Mouse (Mus musculus) bone marrow, adult 2 months (tissue): ENCODE measurements around the gene Ppp1r14c. TPM values are rescaled to one million over a fixed set of nuclear protein-coding genes. Genes with fewer than 3 reads are reported as not detected.
"Not testable (repeated sequence)": the region's sequence is repeated elsewhere in the genome, so short reads cannot be mapped to it uniquely, and the experiment has no call there.

Source experiments
- H3K27ac ChIP-seq: fragments of 200-500 bp; 2 replicates; pipeline ENCODE4 v1.5.1; 2012; ENCODE audit warnings: low read depth, mild to moderate bottlenecking, control low read depth, inconsistent platforms, low read length; ENCODE audit not compliant: control insufficient read depth, poor library complexity, insufficient read depth
- H3K4me1 ChIP-seq: fragments of 200-500 bp; 2 replicates; pipeline ENCODE4 v1.6.1; 2011; ENCODE audit warnings: low read length; ENCODE audit not compliant: control insufficient read depth, insufficient read depth
- H3K4me3 ChIP-seq: fragments of 200-500 bp; replicated peaks from 2 replicates; pipeline ENCODE3; 2011; ENCODE audit warnings: mild to moderate bottlenecking, low read depth, low read length, control low read depth; ENCODE audit not compliant: control insufficient read depth
- CTCF ChIP-seq: fragments of 200-500 bp; IDR thresholded peaks from 2 replicates; pipeline ENCODE4 v1.5.1; 2011; ENCODE audit warnings: low read length, control low read depth; ENCODE audit not compliant: control insufficient read depth, insufficient read depth
- POLR2A ChIP-seq: fragments of 200-500 bp; IDR thresholded peaks from 2 replicates; pipeline ENCODE4 v1.6.1; 2011; ENCODE audit warnings: low read depth, mild to moderate bottlenecking, control low read depth, low read length, borderline replicate concordance; ENCODE audit not compliant: control insufficient read depth
- WGBS: fragments of 180-500 bp; shearing (Covaris S2); methylation state at CpG from one replicate; pipeline ENCODE4 v1.1.7; 2018; 5-methylcytosine and 5-hydroxymethylcytosine counted together
- polyA plus RNA-seq: library from polyadenylated mRNA; stranded (reverse); fragments of >200 nt; gene quantifications from 2 replicates; pipeline ENCODE4 v1.2.4, GENCODE M21; 2011; ENCODE audit warnings: low replicate concordance; ENCODE audit not compliant: missing spikeins, insufficient read depth, insufficient read length

The Ppp1r14c gene
- polyA plus RNA-seq, 1 experiment, result not detected

DNA sequence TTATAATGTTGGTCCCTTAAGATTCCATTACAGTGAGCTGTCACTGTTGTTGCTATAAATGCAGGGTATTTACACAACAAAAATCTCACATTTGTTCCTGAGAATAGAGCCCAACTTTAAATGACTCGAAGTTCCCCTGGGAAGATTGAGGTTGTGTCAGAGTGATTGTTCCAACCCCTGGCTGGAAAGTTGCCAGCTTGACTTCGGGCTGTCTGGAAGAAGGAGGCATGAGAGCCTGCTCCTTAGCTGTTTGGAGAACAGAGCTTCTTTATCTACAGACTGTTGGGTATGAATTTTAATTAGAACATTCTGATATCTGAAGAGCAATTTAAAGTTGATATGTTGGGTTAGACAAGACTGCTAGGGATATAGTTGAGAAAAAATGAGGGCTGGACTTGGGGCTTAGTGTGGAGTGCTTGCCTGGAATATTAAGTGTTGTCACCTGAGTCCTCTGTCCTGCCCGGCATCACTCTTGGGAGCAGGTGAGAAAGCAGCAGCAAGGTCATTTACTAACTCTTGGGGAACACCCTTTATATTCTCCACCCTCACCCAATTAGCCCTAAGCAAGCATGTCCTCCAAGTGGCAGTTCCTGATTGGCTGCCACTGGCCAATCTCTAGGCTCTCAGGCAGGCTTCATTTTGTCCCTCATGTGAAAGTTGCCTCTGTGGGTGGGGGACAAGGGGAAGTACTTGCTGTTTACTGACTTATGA, 62.0 kb downstream of the Ppp1r14c start:
- TF ChIP-seq CTCF (no peak), POLR2A (no peak)
- H3K4me1 ChIP-seq, result no peaks in the 10 kb centered on the region; the same call in 1 of the 2 replicates
- WGBS, result 64% methylated on average over 3 of the region's 3 CpGs
- no peak overlapping the region for H3K4me3 ChIP-seq
- H3K27ac ChIP-seq, result no peak overlapping the region

DNA sequence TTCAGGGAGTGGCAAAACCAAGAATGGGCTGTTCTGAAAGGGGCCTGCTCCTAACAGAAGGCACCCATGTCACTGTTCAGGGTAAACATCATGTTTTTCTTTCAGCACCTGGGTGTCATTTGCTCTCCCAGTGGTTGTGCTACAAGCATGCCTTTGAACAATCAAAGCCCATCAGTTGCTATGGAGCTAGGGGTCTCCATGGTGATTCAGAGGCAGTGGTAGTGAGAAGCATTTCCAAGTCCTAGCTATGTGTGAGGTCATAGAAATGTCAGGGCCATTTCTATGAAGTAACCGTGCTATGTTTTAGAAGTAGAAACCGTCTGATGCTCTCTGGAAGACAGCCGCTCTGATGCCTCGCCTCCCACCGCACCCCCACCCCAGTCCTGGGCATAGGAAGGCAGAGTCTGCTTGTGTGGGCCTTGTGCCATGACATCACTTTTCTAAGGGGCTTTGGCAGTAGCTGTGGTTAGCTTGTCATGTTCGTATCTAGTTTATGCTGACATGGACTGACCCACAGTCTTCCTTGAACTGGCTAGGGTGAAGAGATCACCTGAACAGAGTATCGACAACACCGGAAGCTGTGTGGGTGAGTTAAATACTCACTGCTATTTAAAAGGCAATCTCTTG, 69.1 kb downstream of the Ppp1r14c start:
- H3K27ac ChIP-seq, result no peak overlapping the region
- no peak for TF ChIP-seq POLR2A
- no peak for TF ChIP-seq CTCF
- H3K4me3 ChIP-seq, result no peak overlapping the region
- WGBS, result 87% methylated on average over 8 of the region's 8 CpGs
- H3K4me1 ChIP-seq, result no peaks in the 10 kb centered on the region

DNA sequence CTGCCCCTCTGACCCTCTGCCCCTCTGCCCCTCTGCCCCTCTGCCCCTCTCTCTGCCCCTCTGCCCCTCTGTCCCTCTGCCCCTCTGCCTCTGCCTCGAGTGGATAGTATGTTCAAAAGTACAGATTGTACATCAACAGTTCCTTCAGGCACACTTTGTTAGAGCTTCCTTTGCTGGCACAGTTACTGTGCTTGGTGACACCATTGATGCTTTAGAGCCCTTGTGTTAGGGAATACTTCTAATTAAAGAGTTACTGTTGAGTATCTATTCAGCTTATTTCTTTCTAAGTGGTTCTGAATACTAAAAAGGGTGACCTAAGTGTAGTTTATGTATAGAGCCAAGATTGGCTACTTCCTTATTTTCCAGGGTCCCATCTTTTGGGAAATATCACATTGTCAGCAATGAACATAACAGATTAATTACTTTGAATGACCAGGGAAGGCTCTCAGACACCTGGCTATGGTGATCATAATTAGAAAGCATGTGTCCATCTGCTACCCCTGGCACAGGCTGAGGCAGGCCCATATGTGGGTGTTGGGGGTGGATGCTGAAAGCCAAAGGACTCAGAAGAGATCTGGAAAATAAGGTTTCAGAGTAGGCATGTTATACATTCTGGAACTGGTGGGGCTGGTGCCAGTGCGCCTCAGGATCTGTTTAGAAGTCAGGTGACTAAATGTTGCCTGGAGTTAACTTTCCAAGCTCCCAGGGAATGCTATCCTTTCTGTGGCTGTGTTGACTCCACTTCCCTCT, 75.0 kb downstream of the Ppp1r14c start:
- Histone ChIP-seq H3K4me3 (no peak overlapping the region), H3K4me1 (no peaks in the 10 kb centered on the region), H3K27ac (no peak overlapping the region)
- 62% methylated on average over 2 of the region's 2 CpGs for WGBS
- TF ChIP-seq CTCF (no peak), POLR2A (no peak)

DNA sequence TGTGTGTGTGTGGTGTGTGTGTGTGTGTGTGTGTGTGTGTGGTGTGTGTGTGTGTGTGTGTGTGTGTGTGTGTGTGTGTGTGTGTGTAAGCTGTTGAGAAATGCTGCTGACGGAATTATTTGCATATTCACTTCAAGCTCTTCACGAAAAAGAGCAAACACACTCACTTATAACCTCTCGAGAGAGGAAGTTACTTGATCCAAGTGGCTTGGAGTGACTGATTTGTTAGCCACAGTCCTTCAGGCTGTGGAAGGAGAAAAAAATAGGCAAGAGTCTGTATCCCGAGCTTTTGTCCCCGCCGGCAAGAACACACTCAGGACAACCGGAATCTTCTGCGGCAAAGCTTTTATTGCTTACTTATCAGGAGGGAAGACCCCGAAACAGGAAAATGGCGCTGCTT, 80.9 kb downstream of the Ppp1r14c start:
- not testable (repeated sequence) for H3K4me1 ChIP-seq, H3K27ac ChIP-seq, H3K4me3 ChIP-seq
- WGBS, result 80% methylated on average over 10 of the region's 10 CpGs

DNA sequence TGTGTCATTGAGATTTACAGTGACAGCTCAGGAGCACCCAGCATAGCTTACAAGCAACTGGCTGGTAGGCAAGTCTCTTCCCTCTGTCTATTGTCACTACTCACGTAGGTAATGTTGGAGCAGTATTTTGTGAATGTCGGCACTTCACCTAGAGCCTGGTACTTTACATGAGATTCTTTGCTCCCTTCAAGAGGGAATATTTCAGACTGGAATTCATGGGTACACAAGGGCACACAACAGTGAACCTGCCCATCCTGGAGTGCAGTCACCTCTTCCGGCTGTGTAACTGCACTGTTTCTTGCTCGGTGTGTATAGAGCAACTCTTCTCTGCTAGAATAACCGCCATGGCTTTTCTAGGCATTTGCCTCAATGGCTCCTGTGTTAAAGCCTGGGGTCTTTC, 82.8 kb downstream of the Ppp1r14c start:
- Histone ChIP-seq H3K27ac (no peak overlapping the region), H3K4me1 (no peaks in the 10 kb centered on the region), H3K4me3 (no peak overlapping the region)
- no peak for TF ChIP-seq CTCF
- TF ChIP-seq POLR2A, result no peak
- 71% methylated on average over 5 of the region's 5 CpGs for WGBS

DNA sequence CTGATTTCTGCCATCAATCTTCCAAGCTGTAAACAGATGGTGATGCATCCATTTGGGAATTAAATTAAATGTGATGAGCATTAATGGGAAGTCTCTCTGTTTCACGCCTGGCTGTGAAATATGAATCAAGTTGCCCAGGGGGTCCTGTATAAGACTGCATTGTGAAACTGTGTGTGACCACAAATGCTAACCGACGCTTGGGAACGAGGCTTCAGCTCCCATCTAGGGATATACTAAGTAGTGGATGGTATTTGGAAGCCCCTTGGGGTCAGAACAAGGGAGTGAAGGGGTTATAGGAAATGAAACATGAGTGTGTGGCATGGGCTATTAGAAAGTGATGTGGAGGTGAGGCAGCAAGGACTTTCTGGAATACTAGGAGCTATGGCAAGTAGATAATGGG, 86.1 kb downstream of the Ppp1r14c start:
- no peak overlapping the region for H3K4me3 ChIP-seq
- TF ChIP-seq POLR2A (no peak), CTCF (no peak)
- WGBS, result 71% methylated on average over 4 of the region's 4 CpGs
- H3K4me1 ChIP-seq, result no peaks in the 10 kb centered on the region
- no peak overlapping the region for H3K27ac ChIP-seq

DNA sequence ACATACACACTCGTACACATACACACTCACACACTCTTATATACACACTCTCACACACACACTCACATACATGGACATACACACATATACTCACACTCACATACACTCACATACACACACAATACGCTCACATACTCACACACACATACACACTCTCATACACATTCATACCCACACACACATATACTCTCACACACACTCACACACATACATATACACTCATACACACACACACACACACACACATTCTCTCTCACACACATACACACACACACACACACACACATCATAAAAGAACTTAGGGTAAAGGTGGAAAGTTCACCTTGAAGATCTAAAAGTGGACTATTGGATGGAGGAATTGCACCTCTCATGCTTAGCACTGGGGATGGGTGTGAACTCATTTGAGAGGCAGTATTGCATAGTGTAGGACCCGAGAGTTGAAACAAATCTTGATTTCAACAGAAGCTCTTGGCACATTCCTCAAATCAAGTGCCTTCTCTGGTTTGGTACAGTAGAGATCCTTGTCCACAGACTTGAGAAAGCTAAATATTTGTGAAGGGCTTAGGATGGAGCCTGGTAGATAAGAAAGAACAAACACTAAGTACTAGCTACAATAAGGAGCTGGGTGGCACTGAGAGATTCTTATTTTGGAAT, 87.1 kb downstream of the Ppp1r14c start:
- TF ChIP-seq CTCF, result no peak
- no peak for TF ChIP-seq POLR2A
- Histone ChIP-seq H3K4me3 (no peak overlapping the region), H3K4me1 (no peaks in the 10 kb centered on the region), H3K27ac (no peak overlapping the region)
- WGBS, result 62% methylated on average over 3 of the region's 3 CpGs

DNA sequence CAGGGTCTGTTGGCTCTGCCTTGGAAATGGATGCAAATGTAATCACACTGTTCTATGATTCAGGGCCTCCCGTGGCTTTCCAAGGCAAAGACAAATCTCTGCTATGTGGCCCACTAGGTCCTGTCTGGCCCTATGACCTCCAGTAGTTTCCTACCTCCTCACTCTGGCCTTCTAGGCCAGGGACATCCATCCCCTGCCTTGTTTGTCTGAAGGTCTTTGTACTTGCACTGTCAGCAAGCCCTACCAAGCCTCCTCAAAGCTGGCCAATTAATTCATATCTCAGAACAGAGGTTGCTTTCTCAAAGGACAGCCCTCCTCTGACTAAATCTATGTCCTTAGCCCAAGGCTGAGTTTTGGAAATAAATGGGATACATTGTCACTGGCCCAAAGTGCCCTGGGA, 92.8 kb downstream of the Ppp1r14c start:
- TF ChIP-seq CTCF (no peak), POLR2A (no peak)
- Histone ChIP-seq H3K27ac (no peak overlapping the region), H3K4me1 (no peaks in the 10 kb centered on the region), H3K4me3 (no peak overlapping the region)
- 57% methylated on average over 1 of the region's 1 CpGs for WGBS

DNA sequence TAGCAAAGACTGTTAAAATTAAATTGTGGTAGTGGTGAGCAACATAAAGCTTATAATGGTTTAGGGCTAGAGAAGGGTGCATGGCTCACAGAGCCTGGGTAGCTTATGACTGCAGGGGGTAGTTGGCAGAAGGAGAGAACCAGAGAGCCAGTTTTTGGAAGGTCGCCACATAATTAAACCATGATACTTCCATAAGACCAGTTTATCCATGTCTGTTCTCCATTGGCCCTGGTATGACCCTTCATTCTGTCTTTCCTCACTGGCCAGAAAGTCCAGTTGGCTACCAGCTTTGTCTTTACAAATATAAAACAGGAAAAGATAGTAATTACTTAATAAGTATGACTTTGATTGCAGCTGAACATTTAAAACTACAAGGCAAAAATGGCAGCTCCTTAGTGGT, 95.0 kb downstream of the Ppp1r14c start:
- Histone ChIP-seq H3K4me3 (no peak overlapping the region), H3K4me1 (no peaks in the 10 kb centered on the region), H3K27ac (no peak overlapping the region)
- WGBS, result 73% methylated on average over 1 of the region's 1 CpGs
- TF ChIP-seq CTCF, result no peak
- no peak for TF ChIP-seq POLR2A
